Mouse (Mus musculus) hindbrain, embryonic 11.5 days (tissue): ENCODE measurements around the gene Agxt. TPM values are rescaled to one million over a fixed set of nuclear protein-coding genes. Genes with fewer than 3 reads are reported as not detected.

Experiments used
- polyA plus RNA-seq: library from polyadenylated mRNA; unstranded; fragments of >200 nt; fragmentation: Nextera tagmentation; extraction: Ambion mirVana; gene quantifications from 2 replicates; pipeline ENCODE4 v1.2.1, GENCODE M21; 2014

The Agxt gene
- polyA plus RNA-seq, 1 experiment from 2014 or later: not detected

Other genes starting within 250 kb of the Agxt start
- gene Ankmy1, start 232.3 kb upstream of the Agxt start, polyA plus RNA-seq: 0.35 and 0.80 TPM in 2 replicates
- 7.8 and 8.5 TPM in 2 replicates for gene Dusp28, start 228.3 kb upstream of the Agxt start, polyA plus RNA-seq
- gene Rnpepl1, start 224.5 kb upstream of the Agxt start, polyA plus RNA-seq: 14.3 and 15.6 TPM in 2 replicates
- gene Capn10, start 200.9 kb upstream of the Agxt start, polyA plus RNA-seq: 32.3 and 40.9 TPM in 2 replicates
- 0.43 TPM in 1 of 2 replicates, not detected in the other for gene Gpr35, start 184.4 kb upstream of the Agxt start, polyA plus RNA-seq
- not detected in 2 replicates for gene Aqp12, start 128.9 kb upstream of the Agxt start, polyA plus RNA-seq
- gene Kif1a, start 33.3 kb upstream of the Agxt start, polyA plus RNA-seq: 72.0 and 82.8 TPM in 2 replicates
- 0.49 and 0.77 TPM in 2 replicates for gene 2310007B03Rik, start 25.7 kb downstream of the Agxt start, polyA plus RNA-seq
- 0.09 and 0.18 TPM in 2 replicates for gene Crocc2, start 33.5 kb downstream of the Agxt start, polyA plus RNA-seq
- gene Sned1, start 100.6 kb downstream of the Agxt start, polyA plus RNA-seq: 1.5 and 4.0 TPM in 2 replicates
- 33.0 and 35.3 TPM in 2 replicates for gene Mterf4, start 170.7 kb downstream of the Agxt start, polyA plus RNA-seq
- 79.4 and 89.3 TPM in 2 replicates for gene Ppp1r7, start 207.6 kb downstream of the Agxt start, polyA plus RNA-seq
- gene Pask, start 208.2 kb downstream of the Agxt start, polyA plus RNA-seq: 12.1 and 12.2 TPM in 2 replicates
- 0.23 TPM in 1 of 2 replicates, not detected in the other for gene Ano7, start 238.7 kb downstream of the Agxt start, polyA plus RNA-seq